Mouse (Mus musculus): ENCODE data around the gene Mgat5.

- TF ChIP-seq CTCF (IDR thresholded peaks at IDR 0.05; ENCODE audit: extremely low read depth, insufficient read depth, insufficient read length, insufficient replicate concordance) (no peak), POLR2A (IDR thresholded peaks at IDR 0.05; ENCODE audit: low read depth, low read length) (no peak)
Observed at GRCm38 (mm10) chr1:127164589-127165160, 40.1 kb upstream of the Mgat5 start.

Data from spleen, adult 2 months (tissue).